Mouse (Mus musculus): ENCODE data around the gene Mapk13. TPM values are rescaled to one million over a fixed set of nuclear protein-coding genes. Genes with fewer than 3 reads are reported as not detected.
"Not testable (repeated sequence)": the region's sequence is repeated elsewhere in the genome, so short reads cannot be mapped to it uniquely, and the experiment has no call there.

Mapk13 gene
- polyA plus RNA-seq, 1 experiment from 2014 or later, result 0.52 TPM

- Histone ChIP-seq H3K9me3 (no peaks in the 10 kb centered on the region), H3K9ac (no peak overlapping the region), H3K27ac (replicated peaks) (no peak overlapping the region), H3K36me3 (peaks cover 26% of the 10 kb centered on the region), H3K4me2 (no peak overlapping the region), H3K4me1 (replicated peaks) (peaks cover 33% of the 10 kb centered on the region), H3K27me3 (no peaks in the 10 kb centered on the region), H3K4me3 (no peak overlapping the region)
- WGBS, result 84% methylated on average over 1 of the region's 1 CpGs
- no peak for ATAC-seq (ENCODE audit: low read depth)
These were observed 34.2 kb downstream of the Mapk13 start for GRCm38 (mm10) chr17:28803316-28803715.

- H3K4me2 ChIP-seq, result no peak overlapping the region
- no peak overlapping the region for H3K9ac ChIP-seq
- H3K4me3 ChIP-seq, result no peak overlapping the region
- H3K4me1 ChIP-seq (replicated peaks), result peaks cover 19% of the 10 kb centered on the region
- H3K27ac ChIP-seq (replicated peaks), result no peak overlapping the region
- H3K27me3 ChIP-seq, result no peaks in the 10 kb centered on the region
- no peaks in the 10 kb centered on the region for H3K9me3 ChIP-seq
- peaks cover 42% of the 10 kb centered on the region for H3K36me3 ChIP-seq
- ATAC-seq (ENCODE audit: low read depth), result no peak
- WGBS, result 95% methylated on average over 6 of the region's 6 CpGs
These were observed 35.9 kb downstream of the Mapk13 start for GRCm38 (mm10) chr17:28804973-28805372.

GRCm38 (mm10) chr17:28806770-28807169 is 37.7 kb downstream of the Mapk13 start:
- ATAC-seq (ENCODE audit: low read depth), result no peak
- H3K36me3 ChIP-seq, result peaks cover 59% of the 10 kb centered on the region

GRCm38 (mm10) chr17:28808714-28809113 is 39.6 kb downstream of the Mapk13 start:
- Histone ChIP-seq H3K4me3 (no peak overlapping the region), H3K27me3 (no peaks in the 10 kb centered on the region), H3K36me3 (peaks cover 77% of the 10 kb centered on the region), H3K27ac (replicated peaks) (no peak overlapping the region), H3K9ac (no peak overlapping the region), H3K4me1 (replicated peaks) (no peaks in the 10 kb centered on the region), H3K9me3 (no peaks in the 10 kb centered on the region), H3K4me2 (no peak overlapping the region)
- 97% methylated on average over 8 of the region's 8 CpGs for WGBS
- ATAC-seq (ENCODE audit: low read depth), result no peak

More at GRCm38 (mm10) chr17:28806770-28807169, 37.7 kb downstream of the Mapk13 start:
- H3K4me2 ChIP-seq, result no peak overlapping the region
- H3K4me3 ChIP-seq, result no peak overlapping the region
- no peaks in the 10 kb centered on the region for H3K27me3 ChIP-seq
- H3K27ac ChIP-seq (replicated peaks), result no peak overlapping the region
- 96% methylated on average over 19 of the region's 19 CpGs for WGBS
- no peak overlapping the region for H3K9ac ChIP-seq
- no peaks in the 10 kb centered on the region for H3K9me3 ChIP-seq
- peaks cover 13% of the 10 kb centered on the region for H3K4me1 ChIP-seq (replicated peaks)

- Histone ChIP-seq H3K4me3 (no peak overlapping the region), H3K27me3 (no peaks in the 10 kb centered on the region), H3K4me1 (replicated peaks) (no peaks in the 10 kb centered on the region), H3K36me3 (peaks cover 83% of the 10 kb centered on the region), H3K27ac (replicated peaks) (no peak overlapping the region), H3K9me3 (no peaks in the 10 kb centered on the region), H3K4me2 (no peak overlapping the region), H3K9ac (no peak overlapping the region)
- no peak for ATAC-seq (ENCODE audit: low read depth)
- WGBS, result 95% methylated on average over 10 of the region's 10 CpGs
These were observed 40.2 kb downstream of the Mapk13 start for GRCm38 (mm10) chr17:28809175-28809831.

- Histone ChIP-seq H3K27me3 (no peaks in the 10 kb centered on the region), H3K4me2 (no peak overlapping the region), H3K27ac (replicated peaks) (no peak overlapping the region), H3K9ac (no peak overlapping the region), H3K36me3 (peaks cover 92% of the 10 kb centered on the region), H3K9me3 (no peaks in the 10 kb centered on the region), H3K4me3 (no peak overlapping the region), H3K4me1 (replicated peaks) (no peaks in the 10 kb centered on the region)
- 96% methylated on average over 10 of the region's 10 CpGs for WGBS
- no peak for ATAC-seq (ENCODE audit: low read depth)
These were observed 43.2 kb downstream of the Mapk13 start for GRCm38 (mm10) chr17:28812345-28812744.

GRCm38 (mm10) chr17:28814529-28815097 is 45.5 kb downstream of the Mapk13 start:
- Histone ChIP-seq H3K9ac (no peak overlapping the region), H3K27me3 (no peaks in the 10 kb centered on the region), H3K36me3 (peaks cover 94% of the 10 kb centered on the region), H3K27ac (replicated peaks) (no peak overlapping the region), H3K4me1 (replicated peaks) (no peaks in the 10 kb centered on the region), H3K9me3 (no peaks in the 10 kb centered on the region), H3K4me3 (no peak overlapping the region), H3K4me2 (no peak overlapping the region)
- no peak for ATAC-seq (ENCODE audit: low read depth)
- WGBS, result 93% methylated on average over 18 of the region's 18 CpGs

GRCm38 (mm10) chr17:28815384-28816004 is 46.4 kb downstream of the Mapk13 start:
- no peaks in the 10 kb centered on the region for H3K9me3 ChIP-seq
- no peak overlapping the region for H3K4me2 ChIP-seq
- no peaks in the 10 kb centered on the region for H3K27me3 ChIP-seq
- H3K4me3 ChIP-seq, result no peak overlapping the region
- no peak overlapping the region for H3K27ac ChIP-seq (replicated peaks)
- H3K4me1 ChIP-seq (replicated peaks), result no peaks in the 10 kb centered on the region
- peaks cover 93% of the 10 kb centered on the region for H3K36me3 ChIP-seq
- ATAC-seq (ENCODE audit: low read depth), result no peak
- H3K9ac ChIP-seq, result no peak overlapping the region
- WGBS, result 88% methylated on average over 10 of the region's 10 CpGs

GRCm38 (mm10) chr17:28816326-28816725 is 47.2 kb downstream of the Mapk13 start:
- not testable (repeated sequence) for ATAC-seq (ENCODE audit: low read depth); H3K27me3 ChIP-seq; H3K4me2 ChIP-seq; H3K4me3 ChIP-seq; H3K9me3 ChIP-seq; H3K9ac ChIP-seq; H3K27ac ChIP-seq (replicated peaks); H3K4me1 ChIP-seq (replicated peaks)
- whole genome bisulfite sequencing, result 93% methylated on average over 10 of the region's 10 CpGs
- H3K36me3 ChIP-seq, result peaks cover 93% of the 10 kb centered on the region

GRCm38 (mm10) chr17:28816875-28817811 is 48.0 kb downstream of the Mapk13 start:
- no peak overlapping the region for H3K4me2 ChIP-seq
- WGBS, result 95% methylated on average over 25 of the region's 25 CpGs
- no peaks in the 10 kb centered on the region for H3K9me3 ChIP-seq
- no peak overlapping the region for H3K9ac ChIP-seq
- ATAC-seq (ENCODE audit: low read depth), result no peak
- no peaks in the 10 kb centered on the region for H3K4me1 ChIP-seq (replicated peaks)
- H3K36me3 ChIP-seq, result peaks cover 96% of the 10 kb centered on the region
- no peak overlapping the region for H3K27ac ChIP-seq (replicated peaks)
- no peaks in the 10 kb centered on the region for H3K27me3 ChIP-seq
- no peak overlapping the region for H3K4me3 ChIP-seq

- peaks cover 96% of the 10 kb centered on the region for H3K36me3 ChIP-seq
These were observed 51.1 kb downstream of the Mapk13 start for GRCm38 (mm10) chr17:28820189-28820588.

More at GRCm38 (mm10) chr17:28820189-28820588, 51.1 kb downstream of the Mapk13 start:
- no peak overlapping the region for H3K4me3 ChIP-seq
- H3K27ac ChIP-seq (replicated peaks), result no peak overlapping the region
- H3K4me2 ChIP-seq, result no peak overlapping the region
- WGBS, result 75% methylated on average over 2 of the region's 2 CpGs
- no peak for ATAC-seq (ENCODE audit: low read depth)
- no peaks in the 10 kb centered on the region for H3K4me1 ChIP-seq (replicated peaks)
- H3K27me3 ChIP-seq, result no peaks in the 10 kb centered on the region
- no peaks in the 10 kb centered on the region for H3K9me3 ChIP-seq
- no peak overlapping the region for H3K9ac ChIP-seq

All from neural tube, embryonic 13.5 days (tissue).